Comparison of ENCODE assay signal across 17 mouse cellular contexts in genomic region chr19:6983621-6984020, GRCm38 (mm10).
"Had no signal": no experiment of that assay in that cellular context is flagged by ENCODE, and none has a peak within 500 bp of the region (broad histone marks: within the 10 kb centered on the region; RNA-seq: fewer than 3 reads in every experiment).

No protein-coding gene starts in this region.

- H3K36me3 ChIP-seq: midbrain, embryonic 15.5 days had no signal

- H3K9ac ChIP-seq: limb, embryonic 15.5 days; liver, embryonic 12.5 days; lung, embryonic 14.5 days; midbrain, embryonic 15.5 days; neural tube, embryonic 12.5 days had no signal

- H3K4me3 ChIP-seq: limb, embryonic 15.5 days; liver, embryonic 12.5 days; megakaryocyte, embryonic 14.5 days; midbrain, embryonic 15.5 days; neural tube, embryonic 12.5 days had no signal

- DNase-seq: kidney, adult 8-10 months; kidney, postnatal 25 days; layer of hippocampus, adult 9-11 months; layer of hippocampus, postnatal 36 days; lung, embryonic 14.5 days; lung, postnatal 10 days; right cerebral cortex, postnatal 4 days; spleen, adult 18-20 months; thymus, adult 18-20 months; thymus, postnatal 14 days had no signal

- H3K4me2 ChIP-seq: limb, embryonic 15.5 days; liver, embryonic 12.5 days; lung, embryonic 14.5 days; midbrain, embryonic 11.5 days; midbrain, embryonic 15.5 days; neural tube, embryonic 12.5 days had no signal

- H3K9me3 ChIP-seq: limb, embryonic 15.5 days; liver, embryonic 12.5 days; megakaryocyte, embryonic 14.5 days; midbrain, embryonic 15.5 days; neural tube, embryonic 12.5 days had no signal

- H3K27ac ChIP-seq: limb, embryonic 15.5 days; liver, embryonic 12.5 days; macrophage; midbrain, embryonic 15.5 days; neural tube, embryonic 12.5 days had no signal

- H3K27me3 ChIP-seq: limb, embryonic 15.5 days; liver, embryonic 12.5 days; megakaryocyte, embryonic 14.5 days; midbrain, embryonic 15.5 days; neural tube, embryonic 12.5 days had no signal

- ATAC-seq: liver, embryonic 12.5 days; midbrain, embryonic 15.5 days had no signal
